Mouse (Mus musculus) CH12F3 (cell line): ENCODE measurements at regions not wholly inside any gene's neighbourhood (a gene's known extent, or its start where the extent isn't known, plus 50 kb on each side); places are given as distances from the start of the nearest gene placed in this dataset.

Experiments used
- in situ Hi-C: fragments of 300-500 bp; cut with MboI; formaldehyde crosslinking; loops from 2 replicates; pipeline ENCODE4 v1.14.3; 2020; ENCODE audit warnings: low sequenced_read_pairs

DNA sequence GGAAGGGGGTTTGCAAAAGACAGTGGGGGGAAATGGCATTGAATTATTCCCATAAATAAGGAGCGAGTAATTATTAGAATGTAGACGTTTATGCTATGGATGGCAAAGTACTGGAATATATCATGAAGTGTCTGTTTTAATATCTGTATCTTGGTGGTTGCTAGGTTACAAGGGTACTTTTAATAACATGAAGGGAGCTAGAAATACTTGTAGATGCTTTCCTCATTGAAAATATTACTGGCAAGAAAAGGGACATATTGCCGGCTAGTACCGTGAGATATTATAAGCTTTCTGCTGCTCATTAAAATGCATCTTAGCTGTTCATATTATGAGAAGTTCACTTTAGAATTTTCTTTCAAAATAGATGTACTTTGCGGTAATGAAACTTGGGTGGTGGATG, 278.4 kb downstream of the Mex3b start:
- in situ Hi-C loops = no loop called here

DNA sequence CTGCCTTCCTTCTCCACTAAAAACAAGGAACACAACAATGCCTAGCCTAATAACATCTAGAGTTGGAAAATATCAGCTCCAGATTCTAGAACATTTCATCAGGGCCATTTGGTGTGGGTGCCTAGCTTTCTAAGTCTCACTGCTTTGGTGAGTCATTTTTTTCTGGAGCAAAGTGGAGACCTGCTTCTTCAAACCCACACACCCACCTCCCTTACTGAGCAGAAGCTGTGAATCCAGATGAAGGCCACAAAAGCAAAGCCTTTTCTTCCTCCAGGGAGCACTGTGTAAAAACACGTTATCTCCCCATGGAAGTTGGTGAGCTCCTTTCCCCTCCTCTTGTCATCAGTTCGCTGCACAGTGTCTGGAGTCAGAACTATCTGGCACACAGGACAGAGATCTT, 294.1 kb downstream of the Mex3b start:
- in situ Hi-C loops = no loop called here

GRCm38 (mm10) chr7:83162868-83163267, 295.7 kb downstream of the Mex3b start:
- in situ Hi-C loops = no loop called here

GRCm38 (mm10) chr7:83179403-83179802, 312.3 kb downstream of the Mex3b start:
- in situ Hi-C loops = no loop called here

DNA sequence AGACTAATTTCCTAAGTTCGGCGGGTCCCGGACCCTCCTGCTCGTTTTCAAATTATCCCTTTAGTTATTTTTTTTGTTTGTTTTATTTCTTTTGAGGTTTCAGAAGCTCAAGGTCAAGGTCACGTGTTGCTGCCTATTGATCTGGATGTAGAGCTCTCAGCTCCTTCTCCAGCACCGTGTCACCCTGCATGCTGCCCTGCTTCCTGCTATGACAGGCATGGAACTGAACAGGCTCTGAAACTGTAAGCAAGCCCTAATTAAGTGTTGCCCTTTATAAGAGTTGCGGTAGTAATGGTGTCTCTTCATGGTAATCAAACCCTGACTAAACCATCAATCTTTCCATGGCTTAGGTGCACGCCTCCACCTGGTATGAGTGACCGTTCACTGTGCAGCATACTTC, 319.2 kb downstream of the Mex3b start:
- in situ Hi-C loops = no loop called here

DNA sequence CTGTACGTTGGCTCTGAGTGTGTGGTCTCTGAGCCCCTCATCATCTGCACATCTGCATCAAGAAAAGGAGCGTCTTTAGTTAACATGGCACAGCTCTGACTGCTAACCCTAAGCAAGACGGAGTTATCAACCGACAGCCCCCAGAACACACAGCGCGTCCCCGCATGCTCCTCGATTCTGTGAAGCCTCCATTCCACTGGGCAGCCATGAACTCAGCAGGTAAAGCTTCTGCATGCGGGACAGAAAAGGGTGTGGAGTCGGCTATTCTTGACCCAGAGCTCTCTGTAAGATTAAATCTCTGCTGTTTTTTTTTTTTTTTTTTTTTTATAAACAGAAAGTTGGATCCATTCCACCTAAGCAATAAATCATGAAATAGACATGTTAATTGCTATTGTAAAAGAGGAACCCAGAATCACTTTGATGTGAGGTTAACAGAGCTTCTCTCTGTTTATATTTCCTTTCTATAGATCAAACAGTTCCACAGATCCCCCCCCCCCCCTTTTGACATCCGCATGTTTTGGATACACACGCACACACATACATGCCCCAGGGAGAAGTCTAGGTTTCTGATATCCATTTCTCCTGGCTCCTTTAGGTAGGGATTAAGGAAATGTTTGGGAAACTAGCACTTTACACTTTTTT, 328.9 kb downstream of the Mex3b start:
- in situ Hi-C loops = no loop called here

GRCm38 (mm10) chr7:83197490-83197889, 330.4 kb downstream of the Mex3b start:
- in situ Hi-C loops = no loop called here

DNA sequence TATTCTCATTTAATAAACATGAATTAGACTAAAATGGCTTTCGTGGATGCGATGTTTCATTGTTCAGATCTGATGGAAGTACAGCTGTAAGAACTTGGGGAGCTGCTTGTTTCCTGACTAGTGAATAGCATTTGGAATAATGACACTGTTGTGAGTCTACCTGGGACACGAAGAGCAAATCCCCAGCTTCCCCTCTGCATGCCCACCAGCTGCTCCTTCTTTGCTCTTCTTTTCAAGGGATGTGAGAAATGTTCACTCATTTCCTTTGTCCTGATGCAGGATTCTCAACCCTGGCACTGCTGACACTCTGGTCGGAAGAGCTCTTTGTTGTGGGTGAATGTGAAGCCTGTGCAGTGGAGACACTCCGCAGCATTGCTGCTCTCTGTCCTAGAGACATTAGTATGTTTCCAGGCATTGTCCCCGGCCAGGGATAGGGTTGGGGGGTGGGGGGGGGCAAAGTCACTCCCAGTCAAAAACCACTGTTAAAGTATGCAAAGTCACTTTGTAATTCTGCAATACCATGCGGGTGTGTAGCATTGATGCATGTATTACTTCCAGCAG, 334.1 kb downstream of the Mex3b start:
- in situ Hi-C loops = no loop called here

- in situ Hi-C loops = no loop called here
Observed at GRCm38 (mm10) chr7:83201768-83202493, 334.8 kb downstream of the Mex3b start.

- in situ Hi-C loops = no loop called here
Observed at GRCm38 (mm10) chr7:83203311-83204012, 336.3 kb downstream of the Mex3b start.

- in situ Hi-C loops = no loop called here
Observed at GRCm38 (mm10) chr7:83204013-83204365, 336.9 kb downstream of the Mex3b start.

GRCm38 (mm10) chr7:83204701-83205100, 337.6 kb downstream of the Mex3b start:
- in situ Hi-C loops = no loop called here

DNA sequence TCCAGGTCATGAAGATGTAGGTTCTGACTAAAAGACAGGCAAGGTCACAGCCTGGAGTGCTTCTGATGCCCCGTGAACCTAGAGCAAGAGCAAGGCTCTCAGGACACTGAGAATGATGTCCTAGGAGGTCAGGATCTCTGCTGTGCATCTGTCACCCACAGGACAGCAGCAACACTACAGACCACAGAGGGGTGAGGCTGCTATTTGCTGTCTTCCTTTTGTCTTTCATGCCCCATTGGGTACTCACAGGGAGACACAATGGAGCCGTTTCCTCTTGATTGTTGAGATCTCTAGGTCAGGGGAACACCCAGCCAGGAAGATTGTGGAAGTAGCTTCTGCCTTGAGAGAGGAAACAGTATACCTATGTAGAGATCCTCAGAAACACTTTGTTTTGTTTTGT, 339.9 kb downstream of the Mex3b start:
- in situ Hi-C loops = no loop called here

DNA sequence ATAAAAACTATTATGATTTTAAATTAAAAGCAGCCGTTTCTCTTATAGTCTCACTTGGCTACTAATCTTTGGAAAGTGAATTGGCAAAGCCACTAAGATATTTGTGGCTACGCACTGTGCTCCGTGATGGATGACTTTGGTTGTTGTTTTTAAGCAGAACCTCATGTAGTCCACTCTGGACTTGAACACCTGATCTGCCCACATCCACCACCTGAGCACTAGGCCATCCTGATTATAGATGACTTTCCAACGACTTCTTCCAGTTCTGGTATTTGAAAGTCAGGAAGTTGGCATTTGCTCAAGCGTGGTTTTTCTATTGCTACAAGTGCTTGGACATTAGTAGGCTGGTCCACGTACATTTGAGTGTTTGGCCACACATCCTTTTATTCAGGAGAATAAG, 344.5 kb downstream of the Mex3b start:
- in situ Hi-C loops = no loop called here

GRCm38 (mm10) chr7:83222029-83222722, 355.0 kb downstream of the Mex3b start:
- in situ Hi-C loops = no loop called here

GRCm38 (mm10) chr7:83227262-83228108, 357.2 kb upstream of the Tmc3 start:
- in situ Hi-C loops = no loop called here

- in situ Hi-C loops = no loop called here
Observed at GRCm38 (mm10) chr7:83230496-83231325, 354.0 kb upstream of the Tmc3 start.

DNA sequence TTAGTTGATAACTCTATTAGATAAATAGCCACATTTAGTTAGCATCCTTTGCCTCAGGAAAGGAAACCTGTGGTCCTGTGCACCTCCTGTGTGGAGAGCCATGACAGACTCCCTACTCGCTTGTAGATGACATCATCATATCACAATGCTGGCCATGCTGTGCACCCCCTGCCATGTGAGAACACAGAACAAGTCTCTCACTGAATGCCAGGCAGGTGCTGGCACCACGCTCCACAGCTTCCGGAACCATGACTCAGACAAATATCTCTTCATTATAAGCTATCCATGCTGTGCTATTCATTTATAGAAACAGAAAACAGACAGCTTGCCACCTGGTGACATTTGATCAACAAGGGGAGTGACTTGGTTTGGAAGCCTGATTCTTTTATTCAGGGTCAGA, 349.1 kb upstream of the Tmc3 start:
- in situ Hi-C loops = no loop called here

GRCm38 (mm10) chr7:83237336-83237735, 347.4 kb upstream of the Tmc3 start:
- in situ Hi-C loops = no loop called here
